Mouse (Mus musculus): ENCODE data around the gene Tmem88.

Tmem88 gene

DNA sequence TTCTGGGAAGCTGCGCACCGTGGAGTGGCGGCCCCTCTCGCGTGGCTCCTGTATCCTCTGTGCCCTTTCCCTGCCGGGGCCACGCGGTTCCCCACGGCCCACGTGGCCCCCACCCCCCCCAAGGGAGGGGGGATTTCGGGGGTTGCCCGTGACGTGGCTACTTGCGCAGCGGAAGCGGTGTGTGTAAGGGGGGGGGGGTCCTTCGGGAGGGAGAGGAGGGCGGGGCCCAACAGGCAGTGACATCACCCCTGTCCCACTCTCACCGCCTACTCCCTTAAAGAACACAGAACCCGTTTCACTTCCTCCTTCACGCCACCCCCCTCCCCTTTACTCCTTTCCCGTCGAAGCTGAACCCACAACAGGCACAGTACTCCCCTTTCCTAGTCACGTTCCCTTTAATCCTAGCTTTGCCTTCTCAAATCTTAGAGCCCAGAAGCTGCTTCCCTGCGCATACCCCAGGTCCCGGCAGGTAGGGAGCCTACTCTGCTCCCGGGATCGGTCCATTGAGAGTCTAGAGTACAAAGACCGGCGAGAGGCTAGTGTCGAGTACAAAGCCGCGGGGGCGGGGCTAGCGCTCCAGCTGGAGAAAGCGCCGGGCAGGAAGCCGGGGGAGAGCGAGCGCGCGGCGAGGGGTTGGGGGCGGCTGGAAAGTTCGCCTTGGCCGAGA lies 11.5 kb upstream of the Tmem88 start:
- in situ Hi-C loops (cut with MboI; ENCODE audit: low pct_unique_long_range_greater_than_20kb in 1 of 2, low sequenced_read_pairs in 2 of 2, unreplicated experiment in 1 of 2): loop anchor here in 1 of 2 experiments (25.0 kb wide), 2 partner anchors 203 to 303 kb away; partner anchors contain the start of genes Atp1b2, Sat2 and Shbg

DNA sequence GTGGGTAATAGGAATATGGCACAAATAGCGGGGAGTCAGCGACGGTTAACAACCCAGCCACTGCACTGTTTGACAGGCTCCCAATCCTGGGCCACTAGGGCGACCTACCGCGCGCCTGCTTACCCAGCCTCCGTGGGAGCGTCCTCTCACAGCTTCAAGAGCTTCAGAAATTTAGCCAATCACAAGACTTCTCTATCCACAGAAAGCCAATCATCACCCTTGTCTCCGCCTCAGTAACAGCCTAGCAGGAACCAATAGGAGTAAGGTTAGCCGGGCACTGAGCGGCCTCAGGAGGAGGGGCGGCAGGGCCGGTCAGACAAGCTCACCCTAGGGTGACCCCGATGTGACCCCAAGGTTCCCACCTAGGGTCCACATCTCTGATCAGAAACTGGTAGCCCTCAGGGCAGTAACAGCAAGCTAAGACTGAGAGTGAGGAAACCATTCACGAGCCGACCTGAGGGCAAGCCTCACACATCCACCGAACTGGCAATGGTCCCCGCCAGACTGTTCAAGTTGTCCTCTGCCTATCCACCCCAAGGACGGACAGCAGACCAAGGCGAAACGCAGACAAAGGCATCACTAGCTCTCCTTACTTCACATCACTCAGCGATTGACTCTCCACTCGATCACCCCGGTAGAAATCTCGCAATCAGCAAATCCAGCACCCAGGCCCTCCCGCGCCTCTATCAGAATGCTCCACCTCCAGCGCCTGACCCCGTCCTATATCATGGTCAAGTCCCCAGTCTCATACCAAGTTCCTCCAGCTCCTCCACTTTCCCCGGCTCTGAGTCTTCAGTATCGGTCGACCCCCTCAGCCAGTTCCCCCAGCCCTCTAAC lies 10.7 kb upstream of the Tmem88 start:
- in situ Hi-C loops (cut with MboI; ENCODE audit: low pct_unique_long_range_greater_than_20kb in 1 of 2, low sequenced_read_pairs in 2 of 2, unreplicated experiment in 1 of 2): loop anchor here in 1 of 2 experiments (25.0 kb wide), 2 partner anchors 204 to 304 kb away; partner anchors contain the start of genes Atp1b2, Sat2 and Shbg

DNA sequence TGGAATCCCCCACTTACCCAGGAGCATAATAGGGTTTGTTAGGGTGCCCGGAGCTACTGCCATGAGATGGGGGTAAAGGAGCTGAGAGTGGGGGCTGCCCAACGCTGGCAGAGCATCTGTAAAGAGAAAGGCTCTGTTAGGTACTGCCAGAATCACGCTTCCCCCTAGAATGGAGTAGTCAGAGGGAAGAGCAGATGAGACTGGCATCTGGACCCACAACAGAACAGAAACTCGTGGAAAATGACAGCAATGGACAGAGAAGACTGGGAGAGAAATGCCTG lies 9.6 kb upstream of the Tmem88 start:
- in situ Hi-C loops (cut with MboI; ENCODE audit: low pct_unique_long_range_greater_than_20kb in 1 of 2, low sequenced_read_pairs in 2 of 2, unreplicated experiment in 1 of 2): loop anchor here in 1 of 2 experiments (25.0 kb wide), 2 partner anchors 205 to 305 kb away; partner anchors contain the start of genes Atp1b2, Sat2 and Shbg

DNA sequence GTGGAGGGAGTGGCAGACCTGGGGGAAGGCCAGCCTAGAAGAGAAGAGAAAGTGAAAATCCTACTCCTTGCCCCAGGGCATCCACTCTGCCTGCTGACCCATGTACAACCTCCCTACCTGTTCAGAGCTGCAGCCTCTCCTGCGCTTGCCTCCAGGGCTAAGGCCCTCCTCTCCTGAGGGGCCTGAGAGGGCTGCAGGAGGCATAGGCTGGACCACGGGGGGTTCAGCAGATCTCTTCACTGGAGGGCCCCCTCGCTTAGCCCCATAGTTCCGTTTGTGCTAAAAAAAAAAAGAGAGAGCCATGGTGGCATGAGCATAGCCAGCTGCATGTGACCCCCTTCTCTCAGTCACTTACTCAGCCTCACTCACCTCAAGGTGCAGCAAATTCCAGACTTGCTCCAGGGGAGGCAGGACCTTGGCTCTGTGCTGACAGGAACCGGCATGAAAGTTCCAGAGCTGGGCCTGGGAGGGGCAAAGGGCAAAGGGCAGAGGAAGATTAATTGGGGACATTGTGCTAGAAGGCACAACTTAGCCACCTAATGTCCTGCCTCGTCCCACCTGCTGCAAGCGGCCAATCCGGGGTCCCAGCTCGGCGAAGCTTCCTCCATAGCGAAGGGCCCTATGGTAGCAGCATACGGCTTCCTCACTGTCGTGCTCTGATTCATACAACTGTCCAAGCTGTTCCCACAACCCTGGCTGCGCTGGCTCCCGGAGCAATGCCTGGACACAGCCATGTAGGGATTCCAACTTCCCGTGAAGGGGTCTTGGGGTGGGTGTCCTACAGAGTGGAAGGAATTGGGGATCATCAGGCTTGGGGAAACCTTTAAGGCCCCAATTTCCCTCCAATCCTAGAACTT lies 9.1 kb upstream of the Tmem88 start:
- in situ Hi-C loops (cut with MboI; ENCODE audit: low pct_unique_long_range_greater_than_20kb in 1 of 2, low sequenced_read_pairs in 2 of 2, unreplicated experiment in 1 of 2): loop anchor here in 1 of 2 experiments (25.0 kb wide), 2 partner anchors 205 to 305 kb away; partner anchors contain the start of genes Atp1b2, Sat2 and Shbg

DNA sequence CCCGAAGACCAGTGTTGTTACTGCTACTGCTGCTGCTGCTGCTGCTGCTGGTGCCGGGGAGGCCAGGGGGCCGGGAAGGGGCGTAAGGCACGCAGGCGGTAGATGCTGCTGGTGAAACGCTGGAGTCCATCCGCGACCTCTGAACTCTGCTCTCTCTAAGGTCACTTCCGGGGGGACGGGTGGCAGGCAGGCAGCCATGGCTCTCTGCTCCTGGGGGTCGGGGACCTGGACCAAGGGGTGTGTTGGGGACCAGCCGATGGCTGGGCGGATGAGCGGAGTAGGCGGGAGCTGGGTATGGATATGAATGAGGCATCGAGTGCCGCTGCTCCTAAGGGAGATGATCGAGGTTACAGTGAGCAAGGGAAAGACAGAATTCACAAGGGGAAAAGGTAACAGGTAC lies 8.2 kb upstream of the Tmem88 start:
- in situ Hi-C loops (cut with MboI; ENCODE audit: low pct_unique_long_range_greater_than_20kb in 1 of 2, low sequenced_read_pairs in 2 of 2, unreplicated experiment in 1 of 2): loop anchor here in 1 of 2 experiments (25.0 kb wide), 2 partner anchors 206 to 306 kb away; partner anchors contain the start of genes Atp1b2, Sat2 and Shbg

DNA sequence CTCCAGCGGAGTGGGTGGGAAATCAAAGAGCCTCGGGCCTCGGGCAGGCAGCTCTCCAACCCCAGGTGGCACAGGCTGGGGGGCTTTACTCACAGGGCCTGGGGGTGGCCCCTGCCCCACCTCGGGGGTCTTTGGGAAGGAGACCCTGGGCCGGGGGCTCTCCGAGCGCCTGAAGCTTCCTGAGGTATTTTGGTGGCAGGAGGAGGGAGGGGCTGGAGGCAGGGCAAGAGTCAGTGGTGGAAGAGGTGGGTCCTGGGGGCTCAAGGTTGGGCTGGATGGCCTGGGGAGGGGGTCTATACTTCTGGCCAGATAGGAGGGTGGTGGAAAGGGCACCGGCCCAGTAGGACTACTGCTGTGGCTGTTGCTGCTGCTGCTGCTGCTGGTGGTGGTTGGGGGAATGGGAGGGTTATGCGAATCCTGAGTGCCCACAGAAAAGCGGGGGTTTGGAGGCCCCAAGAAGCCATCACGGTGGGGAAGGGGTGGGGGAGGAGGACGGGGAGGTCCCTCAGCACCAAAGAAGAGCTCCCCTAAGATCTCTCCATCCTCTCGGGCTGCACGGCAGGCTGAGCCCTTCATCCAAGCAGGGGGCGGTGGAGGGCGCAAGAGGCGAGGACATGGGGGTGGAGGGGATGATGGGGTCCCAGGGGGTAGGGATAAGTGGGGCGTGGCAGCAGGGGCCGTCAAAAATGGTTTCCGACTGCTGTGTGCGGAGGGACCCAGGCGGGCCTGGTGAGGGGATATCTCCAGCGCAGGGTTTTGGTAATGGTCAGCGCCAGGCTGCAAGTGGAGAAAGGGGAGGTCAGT lies 7.6 kb upstream of the Tmem88 start:
- in situ Hi-C loops (cut with MboI; ENCODE audit: low pct_unique_long_range_greater_than_20kb in 1 of 2, low sequenced_read_pairs in 2 of 2, unreplicated experiment in 1 of 2): loop anchor here in 1 of 2 experiments (25.0 kb wide), 2 partner anchors 207 to 307 kb away; partner anchors contain the start of genes Atp1b2, Sat2 and Shbg

DNA sequence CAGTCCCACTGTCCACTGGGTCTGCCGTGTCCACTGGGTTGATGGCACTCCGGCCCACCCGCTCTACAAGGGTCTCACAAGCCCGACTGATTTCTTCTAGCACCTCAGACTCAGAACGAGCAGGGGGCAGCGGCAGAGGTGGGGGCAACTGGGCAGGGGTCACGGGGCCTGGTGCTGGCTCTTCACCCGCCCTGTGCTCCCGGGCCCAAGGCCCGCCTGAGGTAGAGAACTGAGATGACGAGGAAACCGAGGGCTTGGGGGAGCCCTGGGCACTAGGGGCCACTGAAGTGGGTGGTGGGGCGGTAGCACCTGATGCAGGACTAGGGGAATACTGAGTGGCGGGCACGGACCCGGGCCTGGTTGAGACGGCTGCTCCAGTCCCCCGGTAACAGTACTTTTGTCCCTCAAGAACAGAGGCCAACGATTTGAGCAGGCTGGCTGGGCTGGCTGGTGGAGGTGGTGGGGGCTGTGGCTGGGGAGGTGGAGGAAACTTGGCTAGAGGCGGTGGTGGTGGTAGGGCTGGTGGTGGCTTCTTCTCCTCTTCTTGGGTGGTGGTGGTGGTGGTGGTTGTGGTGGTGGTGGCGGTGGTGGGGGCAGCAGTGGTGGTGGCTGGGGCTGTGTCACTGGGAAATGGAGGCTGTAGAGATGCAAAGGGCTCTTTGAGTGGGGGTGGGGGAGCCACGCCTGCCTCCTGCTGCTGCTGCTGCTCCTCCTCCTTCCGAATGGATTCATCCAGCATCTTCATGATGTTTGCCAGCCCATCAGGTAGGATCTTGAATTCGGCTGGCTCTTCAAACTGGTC lies 6.8 kb upstream of the Tmem88 start:
- in situ Hi-C loops (cut with MboI; ENCODE audit: low pct_unique_long_range_greater_than_20kb in 1 of 2, low sequenced_read_pairs in 2 of 2, unreplicated experiment in 1 of 2): loop anchor here in 1 of 2 experiments (25.0 kb wide), 2 partner anchors 208 to 308 kb away; partner anchors contain the start of genes Atp1b2, Sat2 and Shbg

DNA sequence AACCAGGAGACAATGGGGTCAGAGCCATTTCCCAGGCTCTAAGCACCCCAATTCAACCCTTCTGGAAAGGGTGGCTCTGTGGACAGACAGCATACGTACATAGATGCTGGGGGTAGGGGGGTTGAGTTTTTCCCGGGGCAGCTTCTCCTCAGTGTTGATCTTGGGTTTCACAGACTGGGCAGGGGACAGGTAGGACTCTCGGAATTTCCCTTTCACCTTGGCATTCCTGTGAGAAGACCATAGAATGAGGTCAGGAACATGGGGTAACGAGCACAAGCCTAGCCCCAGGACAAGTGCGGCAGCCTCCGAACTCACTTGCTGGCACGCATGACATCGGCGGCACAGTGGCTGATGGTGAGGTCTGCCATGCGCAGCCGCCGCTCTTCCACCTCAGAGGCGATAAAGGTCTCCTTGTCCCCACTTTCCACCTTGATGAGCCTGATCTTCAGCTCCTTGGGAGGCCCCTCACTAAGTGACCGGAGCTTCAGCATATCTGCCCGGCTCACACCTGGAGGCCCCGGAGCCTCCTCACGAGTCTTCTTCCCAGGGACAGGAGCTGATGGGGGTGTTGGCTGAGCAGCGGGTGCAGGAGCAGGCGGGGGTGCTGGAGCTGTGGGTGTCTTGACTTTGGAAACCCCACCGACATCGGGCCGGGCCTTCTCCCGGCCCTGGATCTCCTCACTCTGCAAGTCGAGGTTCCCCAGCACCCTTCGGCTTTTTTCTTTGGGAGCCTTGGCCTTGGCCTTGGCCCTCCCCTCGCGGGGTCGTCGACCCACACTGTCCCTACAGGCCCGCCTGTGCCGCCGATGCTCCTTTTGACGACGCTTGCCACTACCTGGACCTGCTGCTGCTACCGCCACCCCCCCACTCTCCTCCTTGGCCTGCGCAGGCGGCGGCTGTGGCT lies 5.9 kb upstream of the Tmem88 start:
- in situ Hi-C loops (cut with MboI; ENCODE audit: low pct_unique_long_range_greater_than_20kb in 1 of 2, low sequenced_read_pairs in 2 of 2, unreplicated experiment in 1 of 2): loop anchor here in 1 of 2 experiments (25.0 kb wide), 2 partner anchors 208 to 308 kb away; partner anchors contain the start of genes Atp1b2, Sat2 and Shbg

GRCm38 (mm10) chr11:69401987-69402386 lies 4.0 kb upstream of the Tmem88 start:
- in situ Hi-C loops (cut with MboI; ENCODE audit: low pct_unique_long_range_greater_than_20kb in 1 of 2, low sequenced_read_pairs in 2 of 2, unreplicated experiment in 1 of 2): loop anchor here in 1 of 2 experiments (25.0 kb wide), 2 partner anchors 210 to 310 kb away; partner anchors contain the start of genes Atp1b2, Sat2 and Shbg

DNA sequence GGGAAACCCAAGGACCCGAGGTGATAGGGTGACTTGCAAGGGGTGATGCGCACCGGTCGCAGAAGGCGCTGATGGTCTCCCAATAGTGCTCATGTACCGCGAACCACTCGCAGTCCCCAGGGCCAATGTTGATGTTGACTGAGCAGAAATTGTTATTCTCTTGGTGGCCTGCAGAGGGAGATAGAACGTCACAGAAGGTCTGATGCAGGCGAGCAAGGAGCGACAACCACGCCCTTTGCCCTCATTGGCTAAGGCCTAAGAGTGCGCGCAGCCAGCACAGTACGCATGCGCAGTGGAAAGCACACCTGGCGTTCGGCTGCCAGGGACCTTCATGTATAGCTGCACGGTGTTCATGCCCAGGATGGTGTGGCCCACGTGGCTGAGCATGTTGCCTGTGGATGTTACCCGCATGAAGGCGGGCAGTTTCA lies 3.2 kb upstream of the Tmem88 start:
- in situ Hi-C loops (cut with MboI; ENCODE audit: low pct_unique_long_range_greater_than_20kb in 1 of 2, low sequenced_read_pairs in 2 of 2, unreplicated experiment in 1 of 2): loop anchor here in 1 of 2 experiments (25.0 kb wide), 2 partner anchors 211 to 311 kb away; partner anchors contain the start of genes Atp1b2, Sat2 and Shbg

- in situ Hi-C loops (cut with MboI; ENCODE audit: low pct_unique_long_range_greater_than_20kb in 1 of 2, low sequenced_read_pairs in 2 of 2, unreplicated experiment in 1 of 2): loop anchor here in 1 of 2 experiments (25.0 kb wide), 2 partner anchors 212 to 312 kb away; partner anchors contain the start of genes Atp1b2, Sat2 and Shbg
These were observed 2.2 kb upstream of the Tmem88 start for GRCm38 (mm10) chr11:69400083-69400850.

- in situ Hi-C loops (cut with MboI; ENCODE audit: low pct_unique_long_range_greater_than_20kb in 1 of 2, low sequenced_read_pairs in 2 of 2, unreplicated experiment in 1 of 2): loop anchor here in 1 of 2 experiments (25.0 kb wide), 2 partner anchors 213 to 313 kb away; partner anchors contain the start of genes Atp1b2, Sat2 and Shbg
These were observed 1.4 kb upstream of the Tmem88 start for GRCm38 (mm10) chr11:69399201-69400082.

DNA sequence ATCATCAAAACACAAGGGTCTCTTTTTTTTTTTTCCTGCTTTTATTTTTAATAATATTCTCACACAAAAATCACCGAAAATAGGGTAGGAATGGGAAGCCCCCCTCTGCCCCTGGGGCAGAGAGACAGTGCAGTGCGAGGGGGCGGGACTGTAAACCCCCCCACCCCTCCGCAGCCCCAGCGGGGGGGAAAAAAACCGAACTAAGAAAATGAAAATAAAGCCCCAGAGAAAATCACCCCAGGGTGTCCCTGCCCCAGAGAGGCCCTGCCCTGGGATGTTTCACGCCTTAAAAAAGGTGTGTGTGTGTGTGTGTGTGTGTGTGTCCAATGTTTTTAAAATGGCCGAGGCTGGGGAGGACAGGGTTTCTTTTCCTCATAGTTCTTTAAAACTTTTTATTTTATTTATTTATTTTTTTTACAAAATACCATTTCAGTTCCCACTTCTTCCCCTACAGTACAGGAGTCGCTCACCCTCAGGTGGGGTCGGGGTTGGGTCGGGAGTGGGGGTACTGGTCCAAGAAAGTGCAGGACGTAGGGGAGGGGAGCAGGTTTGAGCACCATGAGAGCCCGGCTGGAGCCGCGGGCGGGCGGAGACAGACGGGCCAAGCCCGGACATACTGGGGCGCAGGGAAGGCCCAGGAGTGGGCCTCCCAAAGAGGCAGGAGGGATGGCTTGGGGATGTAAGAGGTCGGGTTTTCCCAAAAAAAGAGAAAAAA lies 609 bp upstream of the Tmem88 start:
- in situ Hi-C loops (cut with MboI; ENCODE audit: low pct_unique_long_range_greater_than_20kb in 1 of 2, low sequenced_read_pairs in 2 of 2, unreplicated experiment in 1 of 2): no loop called here

All from mouse embryonic stem cell (cell line).